Mouse (Mus musculus): ENCODE results near the gene Gm10271.

Gene Gm10271

DNA sequence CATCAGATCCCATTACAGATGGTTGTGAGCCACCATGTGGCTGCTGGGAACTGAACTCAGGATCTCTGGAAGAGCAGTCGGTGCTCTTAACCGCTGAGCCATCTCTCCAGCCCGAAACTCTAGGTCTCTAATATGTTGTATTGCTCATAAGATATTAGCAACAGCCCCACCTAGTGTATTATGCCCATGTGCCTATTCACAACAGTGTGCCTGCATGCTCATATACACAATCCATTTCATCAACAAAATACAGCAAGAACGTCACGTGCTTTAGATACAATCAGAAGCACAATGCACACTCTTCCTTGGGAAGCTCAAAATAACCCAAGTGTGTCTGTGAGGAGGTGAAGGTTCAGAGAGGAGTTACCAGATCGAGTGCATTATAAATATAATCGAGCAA, 38.6 kb downstream of the Gm10271 start:
- no peak for DNase-seq (ENCODE audit: low spot score in 2 of 2)

DNA sequence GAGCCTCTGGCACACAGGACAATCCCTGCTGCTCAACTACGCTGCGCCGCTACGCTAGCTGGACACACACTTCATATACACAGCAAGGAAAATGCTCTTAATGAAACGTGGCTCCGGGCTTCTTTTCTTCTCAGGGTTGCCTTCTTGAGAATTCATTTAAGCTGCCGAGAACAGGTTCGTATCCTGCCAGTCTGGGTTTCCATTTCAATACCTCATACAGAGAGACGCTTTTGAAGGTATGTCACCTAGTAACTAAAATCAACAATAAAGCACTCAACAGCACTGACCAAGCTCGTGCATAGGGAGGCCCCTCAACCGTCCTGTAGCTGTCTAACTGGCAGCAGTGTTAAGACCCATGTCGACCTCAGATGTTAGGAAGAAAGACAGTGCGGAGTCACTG, 40.0 kb downstream of the Gm10271 start:
- DNase-seq (ENCODE audit: low spot score in 2 of 2), result no peak

DNA sequence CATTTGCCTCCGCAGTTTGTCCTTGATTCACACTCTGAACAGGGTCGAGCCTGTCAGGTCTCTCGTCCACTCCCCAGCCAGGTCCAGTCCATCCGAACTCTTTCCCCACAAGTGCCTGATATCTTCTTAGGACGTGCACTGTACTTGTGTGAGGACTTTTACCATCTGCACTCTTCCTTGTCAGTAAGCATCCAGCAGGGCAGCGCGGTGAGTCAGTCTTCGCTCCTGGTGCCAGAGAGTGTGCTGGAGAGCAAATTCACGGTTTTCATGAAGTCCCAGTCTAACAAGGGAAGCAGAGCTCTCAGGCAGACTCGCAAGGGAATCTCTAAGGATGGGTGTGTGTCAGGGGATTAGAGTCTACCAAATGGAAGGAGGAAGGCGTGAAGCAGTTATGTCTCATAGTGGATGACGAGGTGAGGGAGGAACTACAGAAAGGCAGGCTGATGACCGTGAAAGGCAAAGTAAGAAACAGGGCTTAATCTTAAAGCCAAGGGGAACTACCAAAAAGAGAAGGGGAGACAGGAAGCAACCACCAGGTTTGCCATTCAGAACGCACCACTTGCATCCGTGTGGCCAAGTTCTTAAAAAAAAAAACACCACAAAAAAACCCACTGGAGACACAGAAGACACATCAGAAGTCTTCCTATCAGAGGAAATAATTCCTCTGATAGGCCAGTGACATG, 40.8 kb downstream of the Gm10271 start:
- DNase-seq (ENCODE audit: low spot score in 2 of 2), result no peak

DNA sequence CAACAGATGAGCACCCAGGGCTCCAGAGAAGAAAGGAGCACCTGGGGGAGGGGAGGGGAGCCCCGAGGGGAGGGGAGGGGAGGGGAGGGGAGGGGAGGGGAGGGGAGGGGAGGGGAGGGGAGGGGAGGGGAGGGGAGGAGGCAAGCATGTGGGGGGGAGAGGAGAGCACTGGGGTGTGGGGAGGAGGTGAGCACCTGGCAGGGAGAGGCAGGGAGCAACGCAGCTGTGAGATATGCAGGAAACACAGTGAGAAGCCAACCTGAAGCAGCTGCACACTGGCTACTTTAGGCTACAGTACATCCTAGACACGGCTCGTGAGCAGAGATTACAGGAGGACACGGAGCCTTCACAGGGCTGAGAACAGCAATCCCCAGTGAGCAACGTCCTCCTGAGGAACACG, 41.5 kb downstream of the Gm10271 start:
- DNase-seq (ENCODE audit: low spot score in 2 of 2), result no peak

DNA sequence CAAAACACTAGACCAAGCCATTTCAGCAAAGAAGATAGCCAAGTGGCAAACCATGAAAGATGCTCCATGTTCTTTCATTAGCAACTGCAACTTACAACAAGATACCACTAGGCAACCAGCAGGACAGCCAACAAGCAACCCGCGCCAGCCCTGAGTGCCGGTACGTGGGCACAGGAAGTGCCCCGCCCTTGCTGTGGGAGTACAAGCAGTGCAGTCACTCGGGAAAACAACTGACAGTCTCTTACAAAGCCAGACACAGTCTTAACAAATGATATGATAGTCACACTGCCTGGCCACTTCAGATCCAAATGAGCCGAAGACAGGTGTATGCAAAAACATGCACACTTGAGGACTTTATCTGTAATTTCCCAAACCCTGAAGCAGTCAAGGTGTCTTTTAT, 41.9 kb downstream of the Gm10271 start:
- peak in 1 of 2 experiments; percentile 39 for DNase-seq (ENCODE audit: low spot score in 2 of 2)

DNA sequence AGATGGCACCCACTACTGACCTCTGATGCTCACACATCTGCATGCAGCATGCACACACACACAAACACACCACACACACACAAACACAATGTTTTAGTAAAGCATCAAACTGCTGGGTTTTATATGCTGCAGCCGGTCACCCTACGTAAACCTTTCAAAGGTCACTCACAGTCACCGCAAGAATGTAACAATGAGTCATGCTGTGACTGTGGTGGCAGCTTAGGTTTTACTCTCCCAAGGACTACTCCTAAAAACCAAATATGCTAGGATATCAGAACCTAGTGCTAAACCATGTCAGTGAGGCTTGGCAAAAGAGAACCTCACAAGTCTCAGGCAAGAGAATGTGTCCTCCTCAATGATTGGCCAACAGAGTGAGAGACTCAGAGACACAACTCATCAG, 43.6 kb downstream of the Gm10271 start:
- no peak for DNase-seq (ENCODE audit: low spot score in 2 of 2)

DNA sequence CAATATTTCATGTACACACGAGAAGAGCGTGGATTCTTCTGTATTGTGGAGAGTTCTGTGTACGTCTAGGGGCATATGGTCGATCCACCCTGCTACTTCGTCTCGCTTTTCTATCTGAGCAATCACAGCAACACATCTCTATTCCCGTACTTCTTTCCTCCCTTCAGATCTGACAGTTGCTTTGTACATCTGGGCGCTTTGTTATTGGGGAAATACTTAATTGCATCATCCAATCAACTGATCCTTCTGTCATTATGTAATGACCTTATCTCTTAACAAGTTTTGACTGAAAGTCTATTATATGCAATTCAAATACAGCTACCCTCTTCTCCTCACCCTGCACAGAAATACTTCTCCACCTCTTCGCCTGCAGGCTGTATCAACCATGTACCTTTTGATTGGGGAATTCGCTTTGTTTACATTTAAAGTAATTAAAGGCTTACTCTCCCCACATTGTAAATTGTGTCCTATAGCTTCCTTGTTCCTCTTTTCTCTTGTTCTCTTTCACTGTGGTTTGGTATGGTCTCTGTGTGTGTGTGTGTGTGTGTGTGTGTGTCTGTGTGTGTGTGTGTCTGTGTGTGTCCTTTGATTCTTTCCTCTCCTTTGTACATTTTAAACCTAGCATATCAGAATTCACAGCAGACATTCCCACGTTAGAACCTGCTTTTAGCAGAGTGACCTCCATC, 45.8 kb downstream of the Gm10271 start:
- no peak for DNase-seq (ENCODE audit: low spot score in 2 of 2)

DNA sequence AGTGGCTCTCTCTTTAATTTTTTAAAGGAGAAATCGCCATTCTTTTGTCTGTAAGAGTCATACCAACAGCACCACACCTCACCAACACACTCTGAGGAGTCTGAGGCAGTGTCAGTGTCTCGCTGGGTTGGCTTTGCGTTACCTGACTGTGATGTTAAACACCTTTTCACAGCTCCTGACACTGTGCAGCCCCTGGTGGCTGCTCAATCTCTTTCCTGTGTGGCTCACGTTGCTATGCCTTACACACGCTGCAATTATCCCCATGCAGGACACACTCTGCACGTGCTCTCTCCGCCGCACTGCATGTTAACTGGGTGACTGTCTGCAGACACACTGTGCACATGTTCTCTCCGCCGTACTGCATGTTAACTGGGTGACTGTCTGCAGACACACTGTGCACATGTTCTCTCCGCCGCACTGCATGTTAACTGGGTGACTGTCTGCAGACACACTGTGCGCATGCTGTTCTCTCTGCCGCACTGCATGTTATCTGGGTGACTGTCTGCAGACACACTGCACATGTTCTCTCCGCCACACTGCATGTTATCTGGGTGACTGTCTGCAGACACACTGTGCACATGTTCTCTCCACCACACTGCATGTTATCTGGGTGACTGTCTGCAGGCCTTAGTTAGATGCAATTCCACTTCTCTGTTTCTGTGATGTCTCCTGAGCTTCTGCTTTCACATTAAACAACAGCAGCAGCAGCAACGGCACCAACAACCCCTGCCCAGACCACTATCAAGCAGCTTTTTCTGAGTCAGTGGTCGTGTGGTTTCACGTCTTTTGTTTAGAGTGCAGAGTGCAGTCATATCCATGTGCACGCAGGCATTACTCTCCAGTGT, 48.5 kb downstream of the Gm10271 start:
- DNase-seq (ENCODE audit: low spot score in 2 of 2), result no peak

DNA sequence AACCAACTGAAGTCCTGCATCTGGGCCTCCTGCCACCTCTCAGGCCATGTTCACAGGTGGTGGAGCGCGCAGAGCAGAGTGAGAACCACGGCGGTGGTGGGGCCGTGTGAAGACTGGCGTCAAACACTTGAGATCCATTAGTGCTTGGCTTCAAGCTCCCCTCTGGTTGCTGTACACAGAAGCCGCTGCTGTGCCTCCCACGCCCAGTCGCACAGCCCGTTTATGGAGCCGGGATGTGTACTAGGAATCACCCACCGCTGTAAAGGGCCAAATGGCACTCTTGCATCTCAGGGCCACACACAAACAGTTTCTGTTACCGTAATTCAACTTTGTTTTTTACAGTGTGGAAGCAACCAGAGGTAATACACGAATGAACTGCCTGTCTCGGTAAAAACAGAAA, 50.2 kb downstream of the Gm10271 start:
- no peak for DNase-seq (ENCODE audit: low spot score in 2 of 2)

DNA sequence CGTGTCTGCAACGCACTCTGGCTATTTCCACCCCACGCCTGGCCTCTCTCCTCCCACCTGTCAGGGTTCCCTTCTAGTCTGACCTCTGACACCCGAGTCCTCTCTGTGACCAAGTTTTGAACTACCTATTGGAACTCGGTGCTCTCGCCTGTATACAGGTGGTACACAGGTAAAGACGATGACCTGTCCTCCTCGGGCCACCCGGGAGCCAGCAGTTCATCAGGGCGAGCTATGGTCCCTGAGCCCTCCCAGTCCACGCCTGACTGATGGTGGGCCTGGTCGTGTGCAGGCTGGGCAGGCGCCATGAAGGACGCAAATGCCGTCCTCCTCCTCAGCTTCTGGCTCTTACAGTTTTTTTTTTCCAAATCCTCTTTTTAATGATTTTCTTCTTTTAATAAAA, 51.0 kb downstream of the Gm10271 start:
- DNase-seq (ENCODE audit: low spot score in 2 of 2), result no peak

DNA sequence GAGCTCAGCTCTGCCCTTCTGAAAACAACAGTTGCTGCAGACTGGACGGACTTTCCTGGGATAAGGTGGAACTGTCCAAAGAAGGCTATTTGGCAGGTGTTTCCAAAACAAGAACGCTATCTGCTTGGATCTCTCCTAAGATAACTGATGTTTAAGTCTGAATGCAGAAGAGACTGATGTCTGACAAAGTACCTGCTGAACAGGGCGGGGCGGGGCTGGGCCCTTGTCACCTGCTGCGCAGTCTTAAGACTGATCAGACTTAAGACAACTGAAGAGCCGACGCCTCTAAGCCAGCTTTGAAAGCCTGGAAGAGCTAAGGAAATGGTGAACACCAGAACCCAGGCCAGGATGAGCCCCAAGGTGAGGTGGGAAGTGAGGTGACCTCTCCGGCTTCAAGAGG, 51.8 kb downstream of the Gm10271 start:
- no peak for DNase-seq (ENCODE audit: low spot score in 2 of 2)

DNA sequence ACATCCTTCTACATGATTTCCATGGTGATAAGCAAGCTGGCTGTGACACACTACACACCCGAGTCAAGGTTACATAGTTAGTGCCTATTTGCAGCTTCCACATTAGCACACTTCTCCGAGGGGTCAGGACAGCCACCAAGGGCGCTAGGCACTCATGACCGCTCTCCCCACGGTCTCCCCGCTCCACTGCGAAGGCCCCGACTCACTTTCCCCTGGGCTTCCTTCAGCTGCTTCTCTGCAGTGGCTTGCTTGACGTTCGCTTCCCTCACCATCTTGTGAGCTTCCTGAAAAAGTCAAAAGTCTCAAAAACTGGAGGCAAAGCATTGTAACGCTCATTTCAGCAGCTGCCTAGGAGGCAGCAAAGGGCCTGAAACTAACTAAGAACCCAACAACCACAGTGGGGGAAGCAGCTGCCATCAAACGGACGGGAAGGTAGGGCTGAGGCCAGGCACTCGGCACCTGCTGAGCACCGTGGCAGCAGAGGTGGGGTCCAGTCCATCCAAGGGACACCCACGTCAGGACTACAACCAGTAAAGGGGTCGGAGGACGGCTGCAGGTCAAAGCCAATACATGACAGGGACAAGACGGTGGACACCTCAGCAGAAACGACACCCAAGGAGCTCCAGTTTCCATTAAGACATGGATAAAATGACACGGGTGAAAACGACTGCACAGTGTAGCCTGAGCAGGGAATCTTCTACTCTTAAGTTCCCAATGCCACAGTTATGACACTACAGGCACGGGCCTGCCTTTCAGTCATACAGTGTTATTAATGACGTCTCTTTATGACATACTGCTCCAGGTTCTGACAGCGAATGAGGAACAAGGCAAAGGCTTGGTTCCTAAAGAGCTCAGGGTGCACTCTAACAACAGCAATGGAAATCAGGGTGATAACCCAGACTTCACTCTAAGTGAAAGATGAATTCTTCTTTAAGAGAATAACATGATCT, 52.8 kb downstream of the Gm10271 start:
- DNase-seq (ENCODE audit: low spot score in 2 of 2), result no peak

DNA sequence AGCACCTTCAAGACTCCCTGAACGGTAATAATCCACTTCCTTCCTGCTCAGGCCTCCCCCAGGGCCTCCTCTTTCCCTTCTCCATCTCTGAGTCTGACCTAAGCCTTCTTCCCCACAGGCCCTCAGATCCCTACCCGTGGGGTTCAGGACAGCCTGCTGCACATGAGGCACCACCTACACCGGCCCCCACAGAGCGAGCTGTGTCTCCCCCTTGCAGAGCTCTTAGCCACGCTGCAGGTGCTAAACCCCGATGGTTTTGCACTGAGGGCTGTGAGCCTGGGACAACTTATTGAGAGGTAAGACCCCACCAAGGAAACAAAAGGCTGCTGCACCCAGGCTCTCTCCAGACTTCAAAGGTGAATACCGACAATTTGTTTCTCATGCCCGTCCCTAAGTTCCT, 55.8 kb downstream of the Gm10271 start:
- DNase-seq (ENCODE audit: low spot score in 2 of 2), result no peak

DNA sequence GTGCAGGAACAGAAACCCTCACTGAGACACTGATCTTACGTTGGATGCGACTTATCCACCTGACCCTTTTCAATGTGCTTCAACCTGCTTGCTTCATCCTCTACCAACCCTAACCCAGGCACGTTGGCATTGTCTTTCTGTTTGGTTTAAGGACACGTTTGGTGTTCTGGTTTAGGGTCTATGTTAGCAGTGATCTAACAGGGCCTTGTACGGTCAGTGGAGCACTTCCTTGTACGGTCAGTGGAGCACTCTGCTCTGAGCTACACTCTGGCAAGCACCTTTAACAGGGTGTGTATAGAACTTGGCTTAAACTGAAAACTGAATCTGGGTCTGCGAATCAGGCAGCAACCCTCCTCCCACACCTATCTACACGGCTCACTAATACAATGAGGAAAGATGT, 57.1 kb downstream of the Gm10271 start:
- DNase-seq (ENCODE audit: low spot score in 2 of 2), result no peak

DNA sequence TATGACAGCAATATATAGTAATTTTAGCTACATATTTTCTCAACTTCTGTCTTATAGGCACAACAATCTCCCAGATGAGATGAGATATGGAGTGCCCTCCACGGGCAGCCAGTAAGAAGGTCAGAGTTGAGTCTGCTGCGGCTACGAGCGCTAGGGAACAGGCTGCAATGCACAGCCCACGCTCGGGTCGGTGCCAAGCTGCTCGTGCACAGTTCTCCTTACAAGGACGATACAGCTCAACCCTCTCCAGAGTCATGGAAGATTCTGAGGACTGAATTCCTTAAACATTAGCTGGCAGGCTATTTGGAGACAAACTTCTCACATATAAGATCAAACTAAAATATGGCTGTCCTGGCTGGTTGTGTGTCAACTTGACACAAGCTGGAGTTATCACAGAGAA, 57.8 kb downstream of the Gm10271 start:
- no peak for DNase-seq (ENCODE audit: low spot score in 2 of 2)

DNA sequence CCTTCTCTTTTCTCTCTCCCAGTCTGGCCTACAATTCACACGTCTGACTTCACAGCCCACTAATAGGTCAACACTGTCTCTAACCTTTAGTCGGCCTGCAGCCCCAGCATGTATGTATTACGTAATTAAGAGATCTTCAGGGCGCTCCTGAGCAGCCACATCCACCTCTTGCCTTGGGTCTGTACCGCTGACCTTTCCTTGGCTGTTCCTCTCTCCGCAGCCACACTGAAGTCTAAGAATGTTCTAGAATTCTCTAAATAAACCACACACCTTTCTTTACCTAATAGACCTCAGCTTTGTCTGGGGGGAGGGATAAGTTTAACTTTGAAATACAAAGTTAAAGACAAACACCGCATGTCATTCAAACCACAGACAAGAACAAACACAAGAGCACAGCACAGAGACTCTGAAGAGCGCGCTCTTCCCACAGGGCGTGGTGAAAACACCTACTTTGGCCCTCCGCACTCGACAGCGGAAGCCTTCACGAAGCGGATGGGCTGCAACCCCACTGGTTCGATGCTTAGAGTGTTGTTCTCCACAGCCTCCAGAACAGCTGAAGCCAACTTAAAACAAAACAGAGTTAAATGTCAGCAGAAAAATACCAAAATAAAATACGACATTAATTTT, 58.6 kb downstream of the Gm10271 start:
- DNase-seq (ENCODE audit: low spot score in 2 of 2), result no peak

DNA sequence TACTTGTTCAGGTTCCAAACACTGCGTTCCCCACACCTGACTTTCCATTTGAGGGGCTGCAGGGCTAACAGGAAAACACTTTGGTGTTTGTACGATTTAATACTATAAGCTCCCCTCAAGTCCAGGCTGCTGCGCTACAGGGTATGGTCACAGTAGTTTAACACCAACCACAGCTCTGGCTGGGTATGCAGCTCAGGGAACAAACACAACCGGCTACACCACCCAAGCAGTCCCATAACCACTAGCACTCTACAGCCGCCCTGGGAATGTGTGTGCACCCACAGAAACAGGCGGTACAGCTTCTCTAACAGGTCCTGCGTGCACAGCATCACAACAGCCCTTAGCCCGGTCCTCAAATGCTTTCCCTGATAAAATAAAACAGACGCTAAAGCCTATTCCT, 59.6 kb downstream of the Gm10271 start:
- no peak for DNase-seq (ENCODE audit: low spot score in 2 of 2)

DNA sequence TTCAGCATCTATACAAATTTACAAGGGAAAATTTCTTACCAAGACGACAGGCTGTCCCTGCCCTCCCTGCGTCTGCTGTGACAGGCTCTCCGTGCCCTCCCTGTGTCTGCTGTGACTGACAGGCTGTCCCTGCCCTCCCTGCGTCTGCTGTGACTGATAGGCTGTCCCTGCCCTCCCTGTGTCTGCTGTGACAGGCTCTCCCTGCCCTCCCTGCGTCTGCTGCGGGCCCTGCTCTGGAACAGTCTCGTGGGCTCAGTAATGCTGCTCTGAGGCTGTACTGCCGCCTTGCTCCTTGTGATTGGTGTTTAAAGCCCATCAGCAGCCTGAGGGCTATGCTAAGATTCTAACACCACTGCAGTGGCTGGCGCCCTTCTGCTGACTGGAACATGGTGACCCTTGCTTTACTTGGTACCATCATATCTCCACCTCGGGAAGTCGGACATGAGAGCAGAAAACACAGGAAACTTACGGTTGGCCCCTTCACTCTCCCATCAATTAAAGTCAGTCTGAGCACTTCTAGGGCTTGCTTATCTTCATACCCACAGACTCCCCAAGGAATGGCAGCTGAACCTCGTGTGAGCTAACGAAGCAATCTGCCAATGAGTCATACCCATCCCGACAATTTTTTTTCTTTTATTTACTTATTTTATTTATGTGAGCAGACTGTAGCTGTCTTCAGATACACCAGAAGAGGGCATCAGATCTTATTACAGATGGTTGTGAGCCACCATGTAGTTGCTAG, 63.3 kb downstream of the Gm10271 start:
- DNase-seq (ENCODE audit: low spot score in 2 of 2), result no peak

All from spleen, postnatal 4 days (tissue).